Mouse (Mus musculus): ENCODE results near the gene Tjp3. TPM values are rescaled to one million over a fixed set of nuclear protein-coding genes. Genes with fewer than 3 reads are reported as not detected.
A peak's percentile ranks its signal among the peaks of the same experiment; 100 is the strongest.

The Tjp3 gene
- polyA plus RNA-seq, 1 experiment from 2014 or later, result 1.7 TPM

GRCm38 (mm10) chr10:81297246-81297645 is 5.9 kb upstream of the Tjp3 start:
- Histone ChIP-seq H3K27ac (ENCODE audit: poor library complexity, severe bottlenecking) (peak overlapping the region; percentile 70), H3K9me3 (replicated peaks) (no peaks in the 10 kb centered on the region), H3K4me1 (replicated peaks) (peaks cover 77% of the 10 kb centered on the region), H3K27me3 (replicated peaks) (no peaks in the 10 kb centered on the region), H3K4me3 (no peak overlapping the region), H3K36me3 (no peaks in the 10 kb centered on the region), H3K9ac (peak overlapping the region; percentile 49), H3K4me2 (peak overlapping the region; percentile 11; the same call in 1 of the 2 replicates)
- WGBS, result 77% methylated on average over 6 of the region's 6 CpGs
- ATAC-seq (ENCODE audit: insufficient number of reproducible peaks, low FRiP score), result no peak

DNA sequence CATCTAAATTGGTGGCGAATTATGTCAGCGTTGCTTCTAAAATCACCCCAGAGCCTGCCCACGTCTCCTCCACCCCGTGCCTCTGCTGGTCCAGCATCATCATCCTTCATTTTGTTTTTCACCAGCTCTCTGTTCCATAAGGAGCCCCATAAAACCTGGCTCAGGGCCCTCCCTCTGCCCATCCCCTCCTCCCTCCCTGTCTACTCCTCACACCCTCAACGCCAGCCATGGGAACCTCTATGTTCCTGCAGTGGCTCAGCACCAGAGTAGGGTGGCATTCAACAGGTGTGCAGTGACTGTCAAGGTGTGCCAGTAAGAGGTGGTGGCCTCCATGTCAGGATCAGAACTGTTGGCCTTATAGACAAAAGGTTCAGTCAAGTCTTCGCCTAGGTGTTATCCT is 3.8 kb upstream of the Tjp3 start:
- ATAC-seq (ENCODE audit: insufficient number of reproducible peaks, low FRiP score), result no peak
- H3K9me3 ChIP-seq (replicated peaks), result no peaks in the 10 kb centered on the region
- H3K4me3 ChIP-seq, result no peak overlapping the region
- peaks cover 13% of the 10 kb centered on the region for H3K27me3 ChIP-seq (replicated peaks)
- H3K4me2 ChIP-seq, result 0 out of 2 replicates have a peak overlapping the region, but pooled peaks have one; percentile 87
- peak overlapping the region; percentile 89; the same call in 1 of the 2 replicates for H3K9ac ChIP-seq
- no peaks in the 10 kb centered on the region for H3K36me3 ChIP-seq
- peaks cover 69% of the 10 kb centered on the region for H3K4me1 ChIP-seq (replicated peaks)
- 89% methylated on average over 6 of the region's 6 CpGs for WGBS
- no peak overlapping the region for H3K27ac ChIP-seq (ENCODE audit: poor library complexity, severe bottlenecking)

DNA sequence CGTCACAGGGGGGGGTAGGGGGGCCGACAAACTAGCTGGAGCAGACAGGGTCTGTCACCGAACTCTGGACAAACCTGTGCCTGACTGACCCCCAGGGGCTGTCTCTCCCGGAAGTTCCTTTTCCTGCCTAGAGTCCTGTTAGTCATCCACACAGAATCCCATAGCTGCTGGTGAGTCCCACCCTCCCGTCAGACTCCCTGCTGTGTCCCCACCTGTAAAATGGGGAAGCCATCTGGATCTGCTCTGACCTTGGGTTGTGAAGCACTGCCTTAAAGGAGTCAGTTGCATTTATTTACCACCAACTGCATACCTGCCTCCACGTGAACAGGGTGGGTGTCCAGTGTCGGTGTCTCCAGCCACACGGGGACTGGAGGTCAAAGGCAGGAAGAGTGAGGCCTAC is 3.1 kb upstream of the Tjp3 start:
- Histone ChIP-seq H3K4me3 (peak overlapping the region; percentile 74), H3K36me3 (no peaks in the 10 kb centered on the region), H3K4me2 (peak overlapping the region; percentile 87), H3K27me3 (replicated peaks) (peaks cover 21% of the 10 kb centered on the region), H3K27ac (ENCODE audit: poor library complexity, severe bottlenecking) (no peak overlapping the region), H3K9me3 (replicated peaks) (no peaks in the 10 kb centered on the region), H3K9ac (peak overlapping the region; percentile 89), H3K4me1 (replicated peaks) (peaks cover 61% of the 10 kb centered on the region)
- ATAC-seq (ENCODE audit: insufficient number of reproducible peaks, low FRiP score), result no peak
- WGBS, result 48% methylated on average over 8 of the region's 8 CpGs

DNA sequence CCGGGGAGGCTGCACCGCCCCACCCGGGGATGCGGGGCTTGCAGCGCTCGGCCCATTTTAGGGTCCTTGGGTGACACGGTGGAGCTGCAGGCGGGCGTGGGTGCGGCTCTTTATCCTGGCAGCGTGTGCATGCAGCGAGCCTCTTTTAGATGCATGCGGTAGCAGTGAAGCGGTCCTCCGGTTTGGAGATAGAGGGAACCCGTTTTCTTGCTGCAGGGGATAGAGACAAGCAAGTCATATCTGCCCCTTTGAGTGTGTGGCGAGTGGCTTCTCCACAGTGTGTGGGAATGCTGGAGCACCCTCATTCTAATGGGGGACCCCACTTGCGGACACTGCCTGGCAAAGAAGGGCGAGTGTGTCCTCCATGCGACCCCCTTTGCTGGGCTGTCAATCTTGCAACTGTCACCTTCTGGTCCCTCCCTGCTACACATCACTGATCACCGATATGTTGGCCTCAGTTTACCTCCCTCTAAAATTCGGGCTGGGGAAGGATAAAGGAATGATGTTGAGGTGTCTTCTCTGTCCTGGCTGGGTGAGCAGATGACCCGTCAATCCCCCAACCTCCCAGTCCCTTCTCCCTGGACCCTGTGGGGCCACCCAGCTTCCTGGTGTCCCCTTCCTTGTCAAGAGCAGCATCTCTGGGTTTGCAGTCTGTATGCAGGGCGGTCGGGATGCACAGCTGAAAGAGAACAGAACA is 2.1 kb upstream of the Tjp3 start:
- ATAC-seq (ENCODE audit: insufficient number of reproducible peaks, low FRiP score), result no peak

DNA sequence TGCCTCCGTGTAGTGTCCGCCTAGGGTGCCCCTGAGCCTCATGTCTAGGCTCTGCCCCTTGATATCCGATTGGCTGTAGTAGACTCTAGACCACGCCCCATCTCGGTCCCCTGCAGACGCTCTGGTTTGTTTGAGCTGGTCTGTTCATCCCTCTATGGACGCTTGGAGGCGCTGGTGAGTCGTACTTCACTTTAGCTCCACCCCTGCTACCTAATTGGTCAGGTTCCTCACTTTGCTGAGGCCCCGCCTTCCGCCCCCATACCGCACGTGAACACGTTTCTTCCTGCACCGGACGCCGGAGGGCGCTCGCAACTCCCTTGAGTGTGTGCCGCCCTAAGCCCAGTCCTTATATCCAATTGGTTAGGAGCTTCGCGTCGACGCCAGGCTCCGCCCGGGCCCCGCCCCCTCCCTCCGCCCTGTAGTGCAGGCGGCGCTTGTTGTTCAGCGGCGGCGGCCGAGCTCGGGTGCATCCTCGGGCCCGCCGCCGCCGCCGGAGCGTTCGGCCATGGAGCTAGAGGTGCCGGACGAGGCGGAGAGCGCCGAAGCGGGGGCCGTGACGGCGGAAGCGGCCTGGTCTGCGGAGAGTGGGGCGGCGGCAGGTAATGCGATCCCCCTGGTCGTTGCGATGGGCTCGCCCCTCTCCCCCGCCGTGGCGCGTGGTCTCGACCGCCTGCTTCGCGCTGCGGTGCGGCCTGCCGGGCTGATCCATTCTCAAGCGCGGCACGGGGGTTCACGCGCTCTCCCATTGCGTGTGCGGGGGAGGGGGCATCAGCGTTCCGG is 1.4 kb upstream of the Tjp3 start, which contains the start of gene Pip5k1c:
TSS of gene Pip5k1c (plus strand) at position 410 of the 780 bp plus-strand sequence.
- Histone ChIP-seq H3K9ac (peak within 1 kb of the TSS; percentile 89), H3K4me2 (peak within 1 kb of the TSS; percentile 87), H3K4me3 (peak within 1 kb of the TSS; percentile 74), H3K36me3 (no peaks in the 10 kb centered on the region), H3K27ac (ENCODE audit: poor library complexity, severe bottlenecking) (peak within 1 kb of the TSS; percentile 68), H3K9me3 (replicated peaks) (no peaks in the 10 kb centered on the region), H3K27me3 (replicated peaks) (peaks cover 35% of the 10 kb centered on the region), H3K4me1 (replicated peaks) (peaks cover 44% of the 10 kb centered on the region)
- ATAC-seq (ENCODE audit: insufficient number of reproducible peaks, low FRiP score), result peak; percentile 96
- WGBS, result under 1% methylated on average over 80 of the region's 80 CpGs

More for the DNA sequence above, 2.1 kb upstream of the Tjp3 start:
- H3K4me2 ChIP-seq, result peak overlapping the region; percentile 87
- peaks cover 52% of the 10 kb centered on the region for H3K4me1 ChIP-seq (replicated peaks)
- no peaks in the 10 kb centered on the region for H3K36me3 ChIP-seq
- H3K27me3 ChIP-seq (replicated peaks), result peaks cover 28% of the 10 kb centered on the region
- peak overlapping the region; percentile 74 for H3K4me3 ChIP-seq
- H3K9me3 ChIP-seq (replicated peaks), result no peaks in the 10 kb centered on the region
- H3K27ac ChIP-seq (ENCODE audit: poor library complexity, severe bottlenecking), result peak overlapping the region; percentile 68; the same call in 1 of the 2 replicates
- peak overlapping the region; percentile 89 for H3K9ac ChIP-seq
- 3% methylated on average over 25 of the region's 25 CpGs for WGBS

- Histone ChIP-seq H3K36me3 (no peaks in the 10 kb centered on the region), H3K4me2 (no peak overlapping the region), H3K27me3 (replicated peaks) (peaks cover 44% of the 10 kb centered on the region), H3K27ac (ENCODE audit: poor library complexity, severe bottlenecking) (no peak overlapping the region), H3K4me1 (replicated peaks) (peaks cover 36% of the 10 kb centered on the region), H3K4me3 (no peak overlapping the region), H3K9me3 (replicated peaks) (no peaks in the 10 kb centered on the region), H3K9ac (no peak overlapping the region)
- ATAC-seq (ENCODE audit: insufficient number of reproducible peaks, low FRiP score), result no peak
- 18% methylated on average over 24 of the region's 24 CpGs for WGBS
These were observed 502 bp downstream of the Tjp3 start for GRCm38 (mm10) chr10:81290698-81291460.

GRCm38 (mm10) chr10:81289811-81290210 is 1.6 kb downstream of the Tjp3 start:
- H3K4me2 ChIP-seq, result no peak overlapping the region

DNA sequence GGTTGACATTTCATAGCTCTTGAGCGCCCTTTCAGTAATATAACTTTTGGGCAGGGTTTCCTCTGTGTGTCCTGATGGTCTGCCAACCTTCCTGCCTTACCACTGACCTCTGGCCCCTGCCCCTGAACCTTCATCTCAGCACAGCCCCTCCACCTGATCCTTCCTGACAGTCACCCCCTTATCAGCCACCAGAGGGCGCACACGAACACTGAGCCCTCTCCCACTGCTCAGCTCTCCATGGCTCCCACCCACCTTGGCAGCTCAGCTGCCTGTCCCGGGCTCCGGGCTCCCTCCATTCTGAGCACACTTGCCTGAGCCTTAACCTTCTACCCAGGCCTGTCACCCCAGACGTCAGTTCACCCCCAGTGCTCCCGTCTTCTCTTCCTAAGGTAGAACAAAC is 2.1 kb downstream of the Tjp3 start:
- Histone ChIP-seq H3K4me3 (no peak overlapping the region), H3K36me3 (no peaks in the 10 kb centered on the region), H3K27me3 (replicated peaks) (peaks cover 56% of the 10 kb centered on the region), H3K27ac (ENCODE audit: poor library complexity, severe bottlenecking) (no peak overlapping the region), H3K4me2 (no peak overlapping the region), H3K4me1 (replicated peaks) (peaks cover 27% of the 10 kb centered on the region), H3K9ac (no peak overlapping the region), H3K9me3 (replicated peaks) (no peaks in the 10 kb centered on the region)
- 1% methylated on average over 7 of the region's 7 CpGs for WGBS
- ATAC-seq (ENCODE audit: insufficient number of reproducible peaks, low FRiP score), result no peak

More at GRCm38 (mm10) chr10:81289811-81290210, 1.6 kb downstream of the Tjp3 start:
- Histone ChIP-seq H3K4me1 (replicated peaks) (peaks cover 31% of the 10 kb centered on the region), H3K27me3 (replicated peaks) (peaks cover 51% of the 10 kb centered on the region), H3K9me3 (replicated peaks) (no peaks in the 10 kb centered on the region), H3K36me3 (no peaks in the 10 kb centered on the region), H3K4me3 (no peak overlapping the region), H3K27ac (ENCODE audit: poor library complexity, severe bottlenecking) (no peak overlapping the region), H3K9ac (no peak overlapping the region)
- ATAC-seq (ENCODE audit: insufficient number of reproducible peaks, low FRiP score), result no peak
- 66% methylated on average over 14 of the region's 14 CpGs for WGBS

- no peak for ATAC-seq (ENCODE audit: insufficient number of reproducible peaks, low FRiP score)
- WGBS, result 26% methylated on average over 6 of the region's 6 CpGs
- Histone ChIP-seq H3K4me1 (replicated peaks) (peaks cover 21% of the 10 kb centered on the region), H3K27me3 (replicated peaks) (peaks cover 63% of the 10 kb centered on the region), H3K9me3 (replicated peaks) (no peaks in the 10 kb centered on the region), H3K4me2 (no peak overlapping the region), H3K27ac (ENCODE audit: poor library complexity, severe bottlenecking) (no peak overlapping the region), H3K9ac (no peak overlapping the region), H3K36me3 (no peaks in the 10 kb centered on the region), H3K4me3 (no peak overlapping the region)
These were observed 2.8 kb downstream of the Tjp3 start for GRCm38 (mm10) chr10:81288601-81289000.

DNA sequence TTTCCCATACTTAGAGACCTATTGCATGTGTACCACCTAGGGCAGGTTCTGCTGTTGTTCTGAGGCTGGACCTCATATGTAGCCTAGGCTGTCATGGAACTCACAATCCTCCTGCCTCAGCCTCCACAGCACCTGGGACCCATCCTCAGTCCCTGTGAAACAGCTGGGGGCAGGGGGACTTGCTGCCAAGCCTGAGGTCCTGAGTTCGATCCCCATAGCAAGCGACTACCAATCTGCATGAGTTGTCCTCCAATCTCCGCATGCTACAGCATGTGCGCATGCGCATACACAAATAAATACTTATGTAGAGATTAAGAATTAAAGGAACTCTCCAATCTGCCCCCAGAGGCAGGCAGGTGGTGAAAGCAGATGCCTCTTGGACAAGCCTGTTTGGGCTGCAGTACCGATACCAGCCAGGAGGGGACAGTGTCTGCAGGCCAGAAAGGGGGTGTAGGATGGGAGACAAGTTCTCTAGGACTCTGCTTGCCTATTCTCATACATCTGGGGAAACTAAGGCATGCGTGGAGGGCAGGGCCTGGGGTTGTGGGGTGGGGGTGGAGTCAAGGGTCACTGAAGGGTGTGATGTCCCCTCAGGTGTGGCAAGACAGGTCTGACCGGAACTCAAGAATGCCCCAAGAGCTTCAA is 3.7 kb downstream of the Tjp3 start:
- no peaks in the 10 kb centered on the region for H3K9me3 ChIP-seq (replicated peaks)
- H3K36me3 ChIP-seq, result no peaks in the 10 kb centered on the region
- H3K4me2 ChIP-seq, result no peak overlapping the region
- H3K27ac ChIP-seq (ENCODE audit: poor library complexity, severe bottlenecking), result no peak overlapping the region
- peaks cover 18% of the 10 kb centered on the region for H3K4me1 ChIP-seq (replicated peaks)
- no peak overlapping the region for H3K9ac ChIP-seq
- WGBS, result 49% methylated on average over 8 of the region's 8 CpGs
- H3K4me3 ChIP-seq, result no peak overlapping the region
- H3K27me3 ChIP-seq (replicated peaks), result peaks cover 72% of the 10 kb centered on the region
- ATAC-seq (ENCODE audit: insufficient number of reproducible peaks, low FRiP score), result no peak
